Comparison of ENCODE assay signal across 19 mouse cellular contexts in genomic region chr8:114507404-114507803, GRCm38 (mm10).
"Had no signal": no experiment of that assay in that cellular context is flagged by ENCODE, and none has a peak within 500 bp of the region (broad histone marks: within the 10 kb centered on the region; RNA-seq: fewer than 3 reads in every experiment).

No protein-coding gene starts in this region.

- H3K9ac ChIP-seq: limb, embryonic 13.5 days; liver, embryonic 12.5 days; liver, embryonic 15.5 days; lung, embryonic 15.5 days; midbrain, embryonic 12.5 days; stomach, embryonic 15.5 days had no signal

- H3K4me1 ChIP-seq: liver, embryonic 12.5 days; liver, embryonic 15.5 days had no signal

- H3K27me3 ChIP-seq: liver, embryonic 12.5 days; liver, embryonic 15.5 days; lung, embryonic 15.5 days; megakaryocyte, embryonic 14.5 days; midbrain, embryonic 12.5 days; stomach, embryonic 15.5 days had no signal

- H3K36me3 ChIP-seq: limb, embryonic 10.5 days; limb, embryonic 13.5 days; liver, embryonic 12.5 days; liver, embryonic 15.5 days; lung, embryonic 15.5 days; midbrain, embryonic 12.5 days; stomach, embryonic 15.5 days had no signal

- H3K27ac ChIP-seq: kidney, postnatal 0 days; left cerebral cortex, adult 2 months; limb, embryonic 10.5 days; limb, embryonic 13.5 days; liver, embryonic 12.5 days; liver, embryonic 15.5 days; lung, embryonic 15.5 days; midbrain, embryonic 12.5 days; stomach, embryonic 15.5 days had no signal

- DNase-seq: kidney, adult 2 months; layer of hippocampus, postnatal 36 days; liver; lung, adult 18-20 months; lung, postnatal 10 days; lung, postnatal 36 days; right cerebral cortex, postnatal 25 days; spleen, adult 18-20 months; thymus, postnatal 25 days had no signal

- H3K4me3 ChIP-seq: left cerebral cortex, adult 2 months; limb, embryonic 10.5 days; limb, embryonic 13.5 days; liver, embryonic 12.5 days; liver, embryonic 15.5 days; lung, embryonic 15.5 days; megakaryocyte, embryonic 14.5 days; midbrain, embryonic 12.5 days; stomach, embryonic 15.5 days had no signal
